Mouse (Mus musculus): ENCODE results near the gene Pfn1.

GRCm38 (mm10) chr11:70681897-70682581 is 27.6 kb upstream of the Pfn1 start:
- TF ChIP-seq CTCF (IDR thresholded peaks at IDR 0.05; ENCODE audit: control insufficient read depth, insufficient read depth, insufficient replicate concordance, low read depth, low read length), result 0 out of 2 replicates have a peak, but pooled peaks have one; percentile 12
- no peak for TF ChIP-seq POLR2A (IDR thresholded peaks at IDR 0.05; ENCODE audit: control insufficient read depth, low read depth, low read length)
